In the genomic region with DNA sequence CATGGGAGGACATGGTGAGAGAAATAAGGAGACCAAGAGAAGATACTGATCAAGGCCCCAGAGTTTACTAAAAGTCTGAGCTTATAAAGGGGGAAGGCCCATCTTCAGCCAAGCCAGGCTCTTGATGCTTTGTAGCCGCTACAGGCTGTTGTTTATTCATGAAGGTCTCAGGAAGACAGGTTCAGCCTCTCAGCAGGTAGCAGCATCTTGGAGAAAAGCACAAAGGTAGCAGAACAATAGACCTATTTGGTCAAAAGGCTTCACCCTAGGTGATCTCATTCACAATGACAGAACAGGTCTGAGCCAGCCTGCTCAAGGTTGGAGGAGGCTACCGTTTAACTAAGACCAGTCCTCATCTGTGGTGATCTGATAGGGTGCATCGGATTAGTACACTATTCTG, we compare ENCODE assay signal across 30 mouse cellular contexts.
"Had no signal": no experiment of that assay in that cellular context is flagged by ENCODE, and none has a peak within 500 bp of the region (broad histone marks: within the 10 kb centered on the region; RNA-seq: fewer than 3 reads in every experiment).

No protein-coding gene starts in this region.

- H3K27me3 ChIP-seq: heart, embryonic 13.5 days; heart, embryonic 15.5 days; hindbrain, embryonic 12.5 days; hindbrain, embryonic 15.5 days; kidney, embryonic 15.5 days; limb, embryonic 12.5 days; liver, embryonic 13.5 days; liver, embryonic 15.5 days had no signal

- DNase-seq: gastrocnemius, adult 2 months; gastrocnemius, postnatal 10 days; gastrocnemius, postnatal 25 days; heart, adult 2 months; heart, postnatal 14 days; heart, postnatal 4 days; kidney, adult 11 months; kidney, adult 2 months; kidney, adult 9 months; kidney, postnatal 14 days; kidney, postnatal 36 days; layer of hippocampus, adult 9-11 months; layer of hippocampus, postnatal 36 days; liver; liver, embryonic 13.5 days; liver, postnatal 0 days had no signal

- H3K27ac ChIP-seq: gastrocnemius, adult 2 months; heart, adult 2 months; heart, embryonic 13.5 days; heart, embryonic 15.5 days; hindbrain, embryonic 10.5 days; hindbrain, embryonic 12.5 days; hindbrain, embryonic 15.5 days; hindbrain, postnatal 0 days; kidney, embryonic 15.5 days; kidney, postnatal 0 days; limb, embryonic 10.5 days; limb, embryonic 12.5 days; liver, embryonic 13.5 days; liver, embryonic 15.5 days had no signal

- H3K4me2 ChIP-seq: heart, embryonic 11.5 days; heart, embryonic 13.5 days; heart, embryonic 15.5 days; hindbrain, embryonic 12.5 days; hindbrain, embryonic 15.5 days; kidney, embryonic 15.5 days; limb, embryonic 12.5 days; liver, embryonic 11.5 days; liver, embryonic 13.5 days; liver, embryonic 15.5 days had no signal

- H3K9me3 ChIP-seq: heart, embryonic 13.5 days; heart, embryonic 15.5 days; hindbrain, embryonic 10.5 days; hindbrain, embryonic 12.5 days; hindbrain, embryonic 15.5 days; kidney, embryonic 15.5 days; limb, embryonic 10.5 days; limb, embryonic 12.5 days; liver, embryonic 13.5 days; liver, embryonic 15.5 days had no signal

- H3K4me1 ChIP-seq: heart, embryonic 13.5 days; heart, embryonic 15.5 days; hindbrain, embryonic 10.5 days; hindbrain, embryonic 12.5 days; hindbrain, embryonic 15.5 days; kidney, embryonic 15.5 days; limb, embryonic 10.5 days; limb, embryonic 12.5 days; liver, embryonic 13.5 days; liver, embryonic 15.5 days had no signal

- H3K4me3 ChIP-seq: gastrocnemius, adult 2 months; heart, adult 2 months; heart, embryonic 13.5 days; heart, embryonic 15.5 days; hindbrain, embryonic 10.5 days; hindbrain, embryonic 12.5 days; hindbrain, embryonic 15.5 days; kidney, embryonic 15.5 days; limb, embryonic 10.5 days; limb, embryonic 12.5 days; liver, embryonic 13.5 days; liver, embryonic 15.5 days had no signal

- H3K9ac ChIP-seq: heart, embryonic 13.5 days; heart, embryonic 15.5 days; hindbrain, embryonic 12.5 days; hindbrain, embryonic 15.5 days; kidney, embryonic 15.5 days; limb, embryonic 12.5 days; liver, embryonic 13.5 days; liver, embryonic 15.5 days; liver, postnatal 0 days had no signal

- ATAC-seq: hindbrain, postnatal 0 days; intestine, embryonic 16.5 days; liver, postnatal 0 days had no signal

- H3K36me3 ChIP-seq: heart, embryonic 13.5 days; heart, embryonic 15.5 days; hindbrain, embryonic 10.5 days; hindbrain, embryonic 12.5 days; hindbrain, embryonic 15.5 days; kidney, embryonic 15.5 days; limb, embryonic 10.5 days; limb, embryonic 12.5 days; liver, embryonic 13.5 days; liver, embryonic 15.5 days had no signal
